In genomic region chr16:40627159-40627558, GRCm38 (mm10) we compare ENCODE assay signal across 20 mouse cellular contexts.
A peak's percentile ranks its signal among the peaks of the same experiment; 100 is the strongest.
DNase-seq lines count a peak whose midpoint lies in the region; ATAC-seq and TF ChIP-seq lines count a peak whose summit lies in the region.
"Had no signal": no experiment of that assay in that cellular context is flagged by ENCODE, and none has a peak within 500 bp of the region (broad histone marks: within the 10 kb centered on the region; RNA-seq: fewer than 3 reads in every experiment).

No protein-coding gene starts in this region.

- TF ChIP-seq CTCF in layer of hippocampus, adult 2 months (conservative IDR thresholded peaks at IDR 0.05), result no peak

- no peaks in the 10 kb centered on the region for H3K27me3 ChIP-seq in forebrain, embryonic 16.5 days (replicated peaks; ENCODE audit: control insufficient read depth, insufficient read depth, low read length)
- H3K27me3 ChIP-seq in forebrain, embryonic 13.5 days, result no peaks in the 10 kb centered on the region
- no peaks in the 10 kb centered on the region for H3K27me3 ChIP-seq in hindbrain, embryonic 12.5 days
- H3K27me3 ChIP-seq: embryonic facial prominence, embryonic 13.5 days; embryonic facial prominence, embryonic 15.5 days had no signal

- H3K4me2 ChIP-seq in forebrain, embryonic 16.5 days (ENCODE audit: low read length), result no peak overlapping the region
- no peak overlapping the region for H3K4me2 ChIP-seq in forebrain, embryonic 13.5 days
- H3K4me2 ChIP-seq in hindbrain, embryonic 12.5 days (replicated peaks), result no peak overlapping the region
- H3K4me2 ChIP-seq: embryonic facial prominence, embryonic 13.5 days; embryonic facial prominence, embryonic 15.5 days had no signal

- DNase-seq in layer of hippocampus, adult 2 months (ENCODE audit: low spot score in 2 of 2), result no peak
- DNase-seq in layer of hippocampus, adult 8-10 months (ENCODE audit: low spot score in 2 of 2), result no peak
- peak; percentile 34 for DNase-seq in brain, embryonic 18.5 days (ENCODE audit: low read depth, low spot score)
- DNase-seq: adrenal gland, adult 2 months; adrenal gland, postnatal 10 days; adrenal gland, postnatal 25 days; cerebellum, adult 11 months; cerebellum, adult 18-20 months; cerebellum, adult 8-10 months; cerebellum, adult 9-11 months; cerebellum, postnatal 14 days; cerebellum, postnatal 36 days; embryo, embryonic 11 days had no signal

- H3K36me3 ChIP-seq in forebrain, embryonic 16.5 days (ENCODE audit: control insufficient read depth, insufficient read depth), result no peaks in the 10 kb centered on the region
- H3K36me3 ChIP-seq in forebrain, embryonic 13.5 days (ENCODE audit: poor library complexity, severe bottlenecking), result no peaks in the 10 kb centered on the region
- H3K36me3 ChIP-seq in hindbrain, embryonic 12.5 days, result no peaks in the 10 kb centered on the region
- H3K36me3 ChIP-seq: embryonic facial prominence, embryonic 13.5 days; embryonic facial prominence, embryonic 15.5 days; forebrain, embryonic 10.5 days had no signal

- ATAC-seq in forebrain, embryonic 16.5 days, result peak; percentile 61; the same call in 1 of the 2 replicates
- no peak for ATAC-seq in forebrain, embryonic 13.5 days
- ATAC-seq in hindbrain, embryonic 12.5 days (ENCODE audit: low FRiP score), result no peak

- no peaks in the 10 kb centered on the region; the same call in 1 of the 2 replicates for H3K4me1 ChIP-seq in forebrain, embryonic 16.5 days (replicated peaks; ENCODE audit: control insufficient read depth, insufficient read depth, low read length)
- H3K4me1 ChIP-seq in forebrain, embryonic 13.5 days, result no peaks in the 10 kb centered on the region
- no peaks in the 10 kb centered on the region for H3K4me1 ChIP-seq in hindbrain, embryonic 12.5 days
- H3K4me1 ChIP-seq: embryonic facial prominence, embryonic 13.5 days; embryonic facial prominence, embryonic 15.5 days; forebrain, embryonic 10.5 days had no signal

- H3K9ac ChIP-seq in forebrain, embryonic 16.5 days (replicated peaks; ENCODE audit: low read depth, low read length), result no peak overlapping the region
- H3K9ac ChIP-seq in forebrain, embryonic 13.5 days, result no peak overlapping the region
- H3K9ac ChIP-seq in hindbrain, embryonic 12.5 days, result no peak overlapping the region
- H3K9ac ChIP-seq: embryonic facial prominence, embryonic 13.5 days; embryonic facial prominence, embryonic 15.5 days had no signal

- 61% methylated on average over 5 of the region's 5 CpGs for WGBS in forebrain, embryonic 16.5 days
- whole genome bisulfite sequencing in forebrain, embryonic 13.5 days, result 85% methylated on average over 5 of the region's 5 CpGs
- WGBS in hindbrain, embryonic 12.5 days, result 79% methylated on average over 5 of the region's 5 CpGs

- H3K27ac ChIP-seq in forebrain, embryonic 16.5 days (ENCODE audit: low read length), result no peak overlapping the region
- H3K27ac ChIP-seq in forebrain, embryonic 13.5 days, result no peak overlapping the region
- peak overlapping the region; percentile 25; the same call in 1 of the 2 replicates for H3K27ac ChIP-seq in layer of hippocampus, adult 2 months
- H3K27ac ChIP-seq in hindbrain, embryonic 12.5 days, result no peak overlapping the region
- H3K27ac ChIP-seq: embryonic facial prominence, embryonic 13.5 days; embryonic facial prominence, embryonic 15.5 days; forebrain, embryonic 10.5 days had no signal

- no peaks in the 10 kb centered on the region for H3K9me3 ChIP-seq in forebrain, embryonic 16.5 days (ENCODE audit: control insufficient read depth, low read length)
- no peaks in the 10 kb centered on the region for H3K9me3 ChIP-seq in forebrain, embryonic 13.5 days (replicated peaks)
- no peaks in the 10 kb centered on the region for H3K9me3 ChIP-seq in hindbrain, embryonic 12.5 days (replicated peaks)
- H3K9me3 ChIP-seq: embryonic facial prominence, embryonic 13.5 days; embryonic facial prominence, embryonic 15.5 days; forebrain, embryonic 10.5 days had no signal

- H3K4me3 ChIP-seq in forebrain, embryonic 16.5 days (replicated peaks; ENCODE audit: low read length), result no peak overlapping the region
- no peak overlapping the region for H3K4me3 ChIP-seq in forebrain, embryonic 13.5 days
- no peak overlapping the region for H3K4me3 ChIP-seq in layer of hippocampus, adult 2 months
- H3K4me3 ChIP-seq in hindbrain, embryonic 12.5 days, result no peak overlapping the region
- H3K4me3 ChIP-seq: embryonic facial prominence, embryonic 13.5 days; embryonic facial prominence, embryonic 15.5 days; erythroblast, embryonic 14.5 days; forebrain, embryonic 10.5 days had no signal
